Mouse (Mus musculus): ENCODE results near the gene Gm49661.

Gene Gm49661

DNA sequence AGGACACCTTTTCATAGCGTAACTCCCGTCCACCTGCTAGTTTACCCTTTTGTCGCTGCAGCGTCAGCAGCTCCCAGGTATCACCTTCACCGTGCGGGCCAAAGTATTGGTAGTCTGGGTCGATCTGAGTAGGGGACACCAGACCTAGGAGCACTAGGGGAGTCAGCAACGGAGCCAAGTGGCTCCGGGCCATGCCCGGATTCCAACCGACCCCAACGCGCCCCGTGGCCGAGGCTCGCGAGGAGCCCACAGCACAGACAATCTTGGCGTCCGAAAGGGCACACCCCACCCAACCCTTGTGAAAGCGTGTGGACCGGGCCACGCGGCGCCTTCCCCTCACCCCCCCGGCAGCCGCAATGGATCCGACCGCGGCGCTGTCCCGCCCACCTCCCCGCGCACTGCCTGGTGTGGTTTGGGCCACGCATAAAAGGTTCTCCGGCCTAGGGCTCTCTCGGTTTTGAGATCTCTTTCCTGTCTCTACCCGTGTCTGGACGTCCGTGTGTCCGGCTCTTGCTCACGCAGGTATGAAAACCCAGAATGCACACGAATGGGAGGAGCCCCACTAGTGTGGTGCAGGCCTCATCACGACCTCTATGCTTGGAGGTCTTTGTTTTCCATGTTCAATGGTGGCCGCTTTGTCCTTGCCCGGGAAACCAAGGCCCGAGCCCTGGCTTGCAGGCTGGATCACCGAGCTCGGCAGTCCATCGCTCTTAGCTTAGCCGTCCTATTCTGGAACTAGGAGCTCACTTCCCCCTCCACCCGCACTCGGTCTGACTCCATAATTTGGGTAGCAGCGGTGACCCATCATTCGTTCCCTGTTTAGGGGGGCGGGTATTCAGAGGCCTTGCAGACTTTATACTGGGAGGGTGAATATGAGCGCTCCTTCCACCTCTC, at the start of gene Gm49661, which contains the start of the genes Prdx2 and Rnaseh2a:
TSS of gene Gm49661 (minus strand) at position 193 of the 894 bp plus-strand sequence.
TSS of gene Prdx2 (plus strand) at position 347 of the 894 bp plus-strand sequence.
TSS of gene Rnaseh2a (minus strand) at position 527 of the 894 bp plus-strand sequence.
- peak; percentile 70 for DNase-seq

DNA sequence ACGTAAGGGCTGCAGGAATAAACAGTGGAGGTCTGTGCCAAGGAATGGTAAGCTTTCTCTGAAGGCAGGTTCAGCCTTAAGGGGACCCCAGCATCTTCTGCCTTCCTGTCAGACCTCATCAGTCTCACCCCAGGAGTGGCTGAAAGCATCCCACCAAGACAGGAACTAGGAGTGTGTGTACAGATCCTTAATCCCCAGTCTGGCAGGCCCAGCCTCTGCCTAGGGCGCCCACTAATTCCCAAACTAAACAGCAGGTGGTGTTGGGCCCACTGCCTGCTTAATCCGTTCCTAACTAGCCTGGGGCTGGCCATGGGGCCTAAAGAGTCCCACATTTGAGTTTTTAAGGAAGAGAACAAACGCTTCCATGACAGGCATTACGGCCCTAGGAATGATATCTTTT, 48.0 kb upstream of the Gm49661 start:
- no peak for DNase-seq

DNA sequence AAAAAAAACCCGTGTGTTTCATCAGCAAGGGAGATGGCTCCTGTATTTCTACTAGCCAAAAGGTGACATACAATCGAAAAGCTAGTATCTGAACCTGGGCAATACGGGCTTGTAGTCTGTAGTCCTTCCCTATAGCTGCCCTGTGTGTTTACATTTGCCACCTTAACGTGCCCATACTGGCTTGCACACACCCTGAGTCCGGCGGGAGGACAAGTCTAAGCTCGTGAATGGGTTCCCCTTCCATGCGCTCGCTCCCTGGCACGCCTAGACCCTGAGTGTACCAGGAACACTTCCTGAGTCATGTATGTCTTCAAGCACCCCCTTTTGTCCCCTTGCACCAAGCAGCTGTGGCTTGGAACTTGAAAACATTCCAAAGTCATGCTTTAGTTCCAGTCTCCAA, 47.5 kb upstream of the Gm49661 start:
- no peak for DNase-seq

DNA sequence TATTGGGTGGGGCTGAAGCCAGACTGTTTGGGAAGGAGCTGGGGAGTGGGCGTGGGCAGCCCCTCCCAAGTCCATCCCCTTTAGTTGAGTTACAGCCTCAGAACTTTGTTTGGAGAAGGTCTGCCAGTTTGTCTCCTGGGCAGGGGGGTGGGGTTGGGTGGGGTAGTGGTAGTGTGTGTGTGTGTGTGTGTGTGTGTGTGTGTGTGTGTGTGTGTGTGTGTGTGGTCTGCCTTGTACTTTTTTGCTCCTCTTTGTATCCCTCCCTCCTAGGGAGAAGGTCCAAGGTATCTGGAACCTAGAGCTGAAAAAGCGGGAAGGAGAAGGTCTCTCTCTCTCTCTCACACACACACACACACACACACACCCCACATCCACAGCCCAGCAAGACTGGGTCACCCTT, 45.2 kb upstream of the Gm49661 start, which contains the start of gene Best2:
TSS of gene Best2 (minus strand) at position 101 of the 400 bp plus-strand sequence.
- no peak for DNase-seq

DNA sequence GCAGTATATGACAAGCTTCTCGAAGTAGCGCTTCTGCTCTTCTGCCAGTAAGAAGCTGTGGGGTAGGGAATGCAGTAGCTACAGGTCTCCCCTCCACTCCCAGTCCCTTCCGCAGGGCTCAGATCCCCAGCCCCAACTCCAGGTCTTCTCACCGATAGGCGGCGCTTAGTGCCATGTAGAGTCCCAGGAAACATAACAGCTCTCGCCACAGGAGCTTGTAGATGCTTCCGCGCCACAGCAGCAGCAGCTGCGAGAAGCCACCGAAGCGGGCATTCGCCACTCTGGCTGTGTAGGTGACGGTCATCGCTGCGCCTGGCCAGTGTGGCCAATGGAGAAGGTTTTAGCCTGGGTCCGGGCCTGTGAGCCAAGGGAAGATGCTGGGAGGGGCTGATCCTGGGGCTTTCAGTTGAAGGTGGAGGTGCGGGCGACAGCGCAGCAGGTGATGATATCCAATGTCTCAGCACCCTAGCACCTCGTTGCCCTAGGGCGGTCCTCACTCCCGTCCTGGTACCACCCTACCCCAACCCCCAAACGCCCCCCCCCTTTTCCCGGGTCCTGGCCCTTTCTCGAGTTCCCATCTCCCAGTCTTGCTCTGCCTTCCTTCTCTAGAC, 44.1 kb upstream of the Gm49661 start:
- DNase-seq: peak; percentile 71

DNA sequence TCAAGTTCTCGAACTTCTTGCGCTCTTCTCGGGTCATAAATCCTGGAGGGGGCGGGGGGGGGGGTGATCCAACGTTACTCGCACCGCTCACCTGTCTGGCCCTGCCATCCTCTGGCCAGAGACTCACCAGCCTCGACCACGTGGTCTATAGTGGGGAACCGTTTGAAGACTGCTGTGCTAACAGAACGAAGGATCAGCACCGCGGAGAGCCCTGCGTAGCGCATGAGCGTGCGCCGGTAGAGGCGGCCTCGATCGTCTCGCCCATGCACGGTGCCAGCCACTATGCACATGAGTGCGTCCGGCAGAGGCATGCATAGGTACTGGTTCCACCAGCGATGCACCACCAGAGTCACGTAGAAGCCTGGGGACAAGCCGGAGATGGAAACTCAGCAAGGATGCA, 42.0 kb upstream of the Gm49661 start:
- DNase-seq: no peak

DNA sequence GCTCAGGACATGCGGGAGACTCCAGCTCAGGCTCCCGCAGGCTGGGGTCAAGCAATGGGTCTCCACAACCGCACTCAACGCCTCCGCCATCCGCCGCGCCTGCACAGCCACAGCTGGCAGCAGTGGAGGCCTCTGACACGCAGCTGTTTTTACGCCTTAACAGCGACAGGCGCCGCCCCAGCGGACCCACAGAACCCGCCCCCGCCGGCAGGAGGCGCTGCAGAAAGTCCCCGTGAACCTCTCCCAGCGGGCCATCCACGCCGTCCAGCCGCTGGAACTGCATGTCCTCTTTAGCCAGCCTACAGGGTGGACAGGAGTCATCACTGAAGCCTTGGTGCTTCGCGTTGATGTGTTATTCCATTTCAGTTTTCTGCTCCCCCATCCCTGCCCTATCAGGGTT, 38.5 kb upstream of the Gm49661 start:
- DNase-seq: no peak

DNA sequence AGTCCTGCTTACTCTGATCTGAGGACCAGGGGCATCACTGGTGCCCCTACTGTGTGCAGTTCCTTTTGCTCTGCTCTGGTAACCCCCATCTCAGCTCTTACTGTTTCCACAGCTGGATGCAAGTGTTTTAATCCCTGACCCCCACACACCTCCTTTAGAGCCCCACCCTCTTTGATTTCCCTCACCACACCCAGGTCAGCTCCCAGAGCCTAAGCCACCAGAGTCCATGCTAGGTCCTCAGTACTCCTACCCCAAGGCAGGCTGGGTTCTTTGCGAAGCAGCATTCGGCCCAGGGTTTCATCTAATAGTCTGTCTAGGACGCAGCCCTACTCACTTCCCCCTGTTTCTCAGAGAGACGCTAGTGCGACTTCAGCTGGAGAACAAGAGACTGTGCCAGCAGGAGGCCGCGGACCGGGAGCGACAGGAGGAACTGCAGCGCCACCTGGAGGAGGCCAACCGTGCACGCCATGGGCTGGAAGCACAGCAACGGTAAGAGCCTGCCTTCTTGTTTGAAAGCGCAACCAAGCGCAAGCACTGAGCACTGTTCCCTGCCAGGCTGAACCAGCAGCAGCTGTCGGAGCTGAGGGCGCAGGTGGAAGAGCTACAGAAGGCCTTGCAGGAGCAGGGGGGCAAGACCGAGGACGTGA, 28.5 kb upstream of the Gm49661 start:
- DNase-seq: peak; percentile 94

DNA sequence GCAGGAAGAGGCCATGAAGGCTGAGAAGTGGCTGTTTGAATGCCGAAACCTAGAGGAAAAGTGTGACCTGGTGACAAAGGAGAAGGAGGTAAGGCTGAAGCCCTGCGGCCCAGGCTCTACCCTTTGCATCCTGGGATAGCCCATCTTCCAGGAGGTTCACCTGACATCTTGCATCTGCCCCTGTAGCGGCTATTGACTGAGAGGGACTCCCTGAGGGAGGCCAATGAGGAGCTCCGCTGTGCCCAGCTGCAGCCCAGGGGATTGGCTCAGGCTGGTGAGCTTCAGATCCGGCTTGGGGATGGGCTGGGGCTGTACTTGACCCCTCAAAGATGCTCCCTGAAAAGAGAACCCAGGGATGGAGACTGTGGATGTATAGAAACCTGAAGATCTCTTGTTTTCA, 27.7 kb upstream of the Gm49661 start:
- DNase-seq: no peak

DNA sequence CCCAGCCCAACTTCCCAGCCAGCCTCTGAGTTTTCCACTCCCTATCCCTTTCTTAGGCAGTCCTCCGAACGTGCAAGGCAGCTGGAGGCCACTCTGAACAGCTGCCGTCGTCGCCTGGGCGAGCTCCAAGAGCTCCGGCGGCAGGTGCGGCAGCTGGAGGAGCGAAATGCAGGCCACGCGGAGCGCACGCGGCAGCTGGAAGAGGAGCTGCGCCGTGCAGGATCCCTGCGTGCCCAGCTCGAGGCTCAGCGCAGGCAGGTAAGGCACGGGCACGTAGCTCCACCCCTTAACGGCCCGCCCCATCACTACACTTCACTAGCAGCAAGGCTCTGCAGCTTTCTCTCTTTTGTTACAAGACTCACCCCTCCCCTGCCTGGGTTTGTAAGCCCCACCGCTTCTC, 26.4 kb upstream of the Gm49661 start:
- no peak for DNase-seq

DNA sequence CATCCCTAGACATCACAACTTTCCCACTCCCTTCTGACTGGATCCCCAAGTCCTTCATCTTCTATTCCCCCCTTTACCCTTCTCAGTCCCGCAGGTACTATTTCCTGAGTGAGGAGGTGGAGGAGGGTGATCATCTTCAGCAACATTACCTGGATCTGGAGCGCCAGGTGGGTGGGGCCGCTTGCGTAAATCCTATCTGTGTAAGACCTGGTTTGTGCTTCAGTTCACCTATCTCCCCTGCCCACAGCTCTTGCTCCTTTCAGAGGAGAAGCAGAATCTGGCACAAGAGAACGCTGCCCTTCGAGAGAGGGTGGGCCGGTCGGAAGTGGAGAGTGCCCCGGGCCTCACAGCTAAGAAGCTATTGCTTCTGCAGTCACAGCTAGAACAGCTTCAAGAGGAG, 25.1 kb upstream of the Gm49661 start:
- no peak for DNase-seq

DNA sequence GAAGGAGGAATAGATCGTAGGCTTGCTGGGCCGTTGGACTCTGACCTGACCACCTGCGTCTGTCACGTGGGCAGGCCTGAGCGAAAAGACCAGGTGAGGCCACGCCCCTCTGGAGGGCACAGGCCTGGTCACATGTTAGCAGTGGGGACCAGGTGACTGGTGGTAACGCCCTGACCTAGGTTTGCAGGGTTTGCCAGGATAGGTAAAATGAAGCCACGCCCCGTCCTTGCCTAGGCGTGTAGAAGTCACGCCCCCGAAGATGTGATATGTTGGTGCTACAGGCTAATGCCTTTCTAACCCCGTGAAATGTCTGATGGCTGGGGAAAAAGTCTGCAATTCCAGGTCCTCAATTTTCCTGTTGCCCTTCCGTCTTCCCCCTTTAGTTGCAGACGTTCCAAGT, 21.6 kb upstream of the Gm49661 start:
- no peak for DNase-seq

DNA sequence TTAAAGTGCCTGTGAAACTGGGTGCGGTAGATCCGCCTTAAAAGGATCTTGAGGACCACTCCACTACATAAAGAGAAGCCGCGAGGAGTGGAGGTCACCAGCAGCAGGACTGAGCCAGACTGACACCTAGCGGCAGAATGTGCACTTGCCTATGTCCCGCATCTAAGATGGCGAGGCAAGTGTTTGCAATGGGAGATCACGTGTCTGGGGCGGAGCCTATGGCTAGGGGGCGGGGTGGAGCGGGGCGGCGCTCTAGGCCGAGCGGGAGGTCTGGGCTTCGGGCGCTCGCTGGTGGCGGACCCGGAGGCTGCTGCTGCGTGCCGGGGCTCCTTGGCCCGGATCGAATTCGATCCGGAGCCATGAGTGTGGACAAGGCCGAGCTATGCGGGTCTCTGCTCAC, 21.1 kb upstream of the Gm49661 start, which contains the start of gene Hook2:
TSS of gene Hook2 (plus strand) at position 255 of the 400 bp plus-strand sequence.
- peak; percentile 96 for DNase-seq

DNA sequence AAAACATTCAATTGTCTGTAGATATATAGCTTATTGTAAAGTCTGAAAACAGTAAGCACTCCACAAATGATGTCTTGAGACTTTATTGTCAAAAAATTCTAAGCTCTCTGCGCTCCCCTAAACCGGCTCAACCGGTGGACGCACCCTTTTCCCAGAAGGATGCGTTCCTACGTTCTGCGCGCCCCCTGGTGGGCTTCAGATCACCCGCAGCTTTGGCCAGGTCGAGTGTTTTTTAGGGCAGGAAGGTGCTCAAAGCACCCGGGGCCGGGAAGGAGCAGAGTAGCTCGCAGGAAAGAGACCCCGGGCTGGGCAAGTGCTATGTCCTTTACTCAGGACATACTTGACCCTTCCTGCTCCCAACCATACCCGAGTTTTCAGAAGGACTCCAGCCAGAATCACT, 20.6 kb upstream of the Gm49661 start:
- peak; percentile 91 for DNase-seq

DNA sequence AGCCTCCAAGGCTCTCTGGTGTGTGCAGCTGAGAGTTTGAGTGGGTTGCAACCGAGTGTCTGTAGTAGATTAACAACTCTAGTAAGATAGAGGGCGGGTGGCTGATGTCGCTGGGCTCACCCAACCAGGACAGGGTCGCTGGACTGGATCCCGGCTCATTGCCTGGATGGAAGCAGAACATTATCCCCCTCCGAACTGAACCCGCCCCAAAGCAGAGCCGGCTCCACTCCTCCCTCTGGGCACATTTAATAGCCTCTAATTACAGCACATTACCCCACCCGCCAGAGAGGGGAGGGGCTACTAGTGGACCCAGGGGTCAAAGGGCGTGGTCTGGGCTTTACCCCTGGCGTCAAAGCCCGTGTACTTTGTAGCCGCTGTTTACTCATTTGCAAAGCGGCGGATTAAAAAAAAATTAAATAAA, 20.1 kb upstream of the Gm49661 start:
- DNase-seq: peak; percentile 48

DNA sequence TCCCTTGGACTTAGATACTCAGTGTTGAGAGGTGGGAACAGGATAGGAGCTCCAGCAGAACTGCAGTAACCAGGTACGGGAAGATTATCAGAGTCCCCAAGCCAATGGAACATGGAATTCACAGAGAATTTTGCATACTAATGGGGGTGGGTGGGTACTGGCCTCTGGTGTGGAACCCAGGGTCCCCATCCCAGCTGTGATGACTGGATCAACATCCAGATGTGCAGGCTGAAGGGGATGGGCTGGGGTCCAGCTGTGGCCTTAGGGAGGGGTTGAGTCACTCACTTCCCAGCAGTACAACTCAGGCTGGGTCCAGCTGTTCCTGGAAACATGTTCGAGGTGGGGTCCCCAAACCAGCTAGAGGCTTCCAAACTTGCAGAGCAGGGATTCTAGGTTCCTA, 18.7 kb upstream of the Gm49661 start:
- DNase-seq: no peak

DNA sequence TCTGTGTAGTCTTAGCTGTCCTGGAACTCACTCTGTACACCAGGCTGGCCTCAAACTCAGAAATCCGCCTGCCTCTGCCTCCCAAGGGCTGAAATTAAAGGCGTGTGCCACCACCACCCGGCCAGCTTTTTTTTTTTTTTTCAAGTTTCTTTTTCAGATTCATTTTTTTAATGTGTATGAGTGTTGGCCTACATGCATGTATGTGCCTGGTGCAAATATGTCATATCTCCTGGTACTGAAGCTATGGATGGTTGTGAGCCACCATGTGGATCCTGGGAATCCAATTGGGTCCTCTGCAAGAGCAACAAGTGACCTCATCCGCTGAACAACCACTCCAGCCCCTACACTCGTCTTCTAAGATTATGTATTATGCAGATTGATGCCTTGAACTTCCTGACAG, 18.2 kb upstream of the Gm49661 start:
- no peak for DNase-seq

DNA sequence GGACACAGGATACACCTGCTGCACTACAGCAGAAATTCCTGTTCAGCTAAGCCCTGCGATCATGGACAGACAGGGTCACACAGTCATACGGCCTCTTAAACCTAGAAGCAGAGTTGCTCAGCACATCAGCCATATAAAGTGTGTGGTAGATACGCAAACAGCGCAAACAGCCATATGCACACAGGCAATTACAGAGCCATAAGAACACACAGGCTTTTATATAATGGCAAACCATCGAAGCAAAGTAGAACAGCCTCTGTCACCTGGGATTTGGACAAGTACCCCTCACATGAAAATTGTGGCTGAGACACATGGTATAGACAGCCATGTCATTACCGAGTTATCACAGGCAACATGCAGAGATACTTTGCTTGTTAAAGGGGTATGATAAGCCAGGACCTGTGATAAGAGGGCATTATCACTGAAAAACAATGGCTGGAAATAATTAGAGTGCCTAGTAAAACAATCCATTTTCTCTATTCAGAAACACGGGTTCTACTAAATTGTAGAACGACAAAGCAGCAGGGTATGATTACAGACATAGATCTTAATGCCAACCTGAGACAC, 17.2 kb upstream of the Gm49661 start:
- DNase-seq: no peak

DNA sequence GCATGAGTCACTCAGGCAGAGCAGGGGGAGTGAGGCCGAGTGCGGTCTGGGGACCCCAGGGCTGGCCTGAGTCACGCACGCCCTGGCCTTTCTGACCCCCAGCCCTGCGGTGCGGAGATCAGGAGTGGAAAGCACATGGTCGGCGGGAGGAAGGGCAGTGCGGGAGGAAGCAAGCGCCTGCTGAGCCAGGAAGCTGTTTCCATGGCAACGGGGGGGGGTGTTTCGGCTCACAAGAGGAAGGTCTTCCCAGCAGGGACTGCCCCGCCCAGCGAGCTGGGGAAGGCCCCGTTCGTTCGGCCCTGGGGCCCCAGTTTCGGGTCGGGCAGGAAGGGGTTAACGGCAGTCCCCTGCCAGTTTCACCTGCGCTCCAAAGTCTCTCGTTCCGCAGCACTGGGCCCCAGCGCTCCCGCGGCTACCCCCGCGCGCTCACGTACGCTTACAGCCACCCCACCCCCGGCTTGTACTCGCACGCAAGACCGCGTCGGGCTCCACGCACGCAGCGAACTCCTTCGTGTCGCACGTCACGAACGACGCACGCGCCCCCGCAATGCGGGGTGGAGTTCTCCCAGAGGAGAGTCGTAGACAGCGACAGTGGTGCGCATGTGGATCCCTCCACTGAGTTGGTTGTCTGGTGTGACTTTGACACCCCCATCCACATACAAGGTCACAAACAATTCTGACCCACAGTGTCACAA, 16.6 kb upstream of the Gm49661 start:
- DNase-seq: peak; percentile 90

DNA sequence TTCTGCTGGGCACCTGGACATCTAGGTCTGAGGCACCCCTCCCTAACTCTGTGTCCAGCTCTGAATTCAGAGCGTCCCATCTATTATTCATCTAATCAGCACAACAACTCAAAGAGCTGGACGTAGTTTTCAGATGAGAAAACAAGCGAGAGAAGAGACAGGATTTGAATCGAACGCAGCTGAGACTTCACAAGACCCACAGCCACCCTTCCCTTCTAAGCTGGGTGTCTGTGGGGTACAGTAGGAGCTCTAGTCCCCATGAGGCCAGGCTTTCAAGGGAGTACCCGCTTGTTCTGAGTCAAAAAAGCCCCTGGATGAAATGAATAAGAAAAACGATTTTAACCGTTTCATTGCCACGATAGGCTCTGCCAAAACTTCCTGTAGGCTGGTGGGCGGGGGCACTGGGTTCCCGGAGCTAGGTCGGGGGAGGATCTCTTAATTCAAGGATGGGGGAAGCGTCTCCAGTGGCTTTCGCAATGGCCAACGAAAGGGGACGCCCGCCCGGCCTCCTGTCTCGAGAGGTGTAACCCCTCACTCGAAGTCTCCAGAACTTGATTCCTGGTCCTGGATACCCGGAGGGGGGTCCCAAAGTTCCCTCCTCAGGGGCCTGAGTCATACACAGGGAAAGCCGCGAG, 15.9 kb upstream of the Gm49661 start:
- DNase-seq: no peak

DNA sequence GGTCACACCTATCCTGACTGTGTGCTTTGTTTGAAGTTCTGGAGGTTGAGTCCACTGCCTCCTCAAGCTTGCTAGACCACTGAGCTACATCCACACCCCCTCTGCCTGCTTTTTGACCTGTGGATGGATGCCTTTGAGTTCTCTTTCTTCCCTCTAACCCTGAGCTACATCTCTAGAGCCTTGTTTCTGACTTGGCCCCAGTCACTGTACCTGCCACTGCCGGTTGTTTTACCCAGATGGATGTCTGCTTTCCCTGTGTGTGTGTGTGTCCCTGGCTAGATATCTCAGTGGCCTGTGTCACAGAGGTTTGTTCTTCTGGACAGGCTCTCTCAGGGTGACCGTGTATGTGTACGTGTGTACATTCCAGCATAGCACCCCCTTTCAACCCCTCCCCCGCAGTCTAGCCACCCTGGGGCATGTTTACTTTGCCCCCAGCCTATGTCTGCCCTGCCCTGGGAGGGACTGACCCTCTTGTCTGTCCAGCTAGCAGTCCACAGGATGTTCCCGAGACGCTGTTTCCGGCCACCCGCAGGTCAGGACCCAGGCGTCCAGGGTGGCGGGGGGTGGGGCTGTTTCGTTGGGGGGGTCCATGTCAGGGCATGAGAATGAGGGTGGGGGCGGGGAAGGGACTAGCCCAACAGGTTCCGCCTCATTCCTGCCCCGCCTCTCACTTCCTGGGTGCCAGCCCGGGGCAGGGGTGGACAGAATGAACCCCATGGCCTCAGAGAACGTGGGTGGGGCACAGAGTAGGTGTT, 15.2 kb upstream of the Gm49661 start:
- DNase-seq: no peak
